Mouse (Mus musculus): ENCODE measurements around the gene Zfp213. TPM values are rescaled to one million over a fixed set of nuclear protein-coding genes. Genes with fewer than 3 reads are reported as not detected.

The Zfp213 gene
- polyA plus RNA-seq, 1 experiment, result 8.7 TPM

GRCm38 (mm10) chr17:23553634-23554120 is 10.4 kb downstream of the Zfp213 start:
- Histone ChIP-seq H3K4me1 (ENCODE audit: control insufficient read depth, insufficient read depth, low read length) (no peaks in the 10 kb centered on the region), H3K27ac (ENCODE audit: insufficient read depth, low read length) (no peak overlapping the region), H3K4me3 (ENCODE audit: insufficient read depth, low read length) (no peak overlapping the region)
- no peak for TF ChIP-seq POLR2A (IDR thresholded peaks at IDR 0.05; ENCODE audit: extremely low read depth, insufficient read depth, low read length)
- TF ChIP-seq CTCF (IDR thresholded peaks at IDR 0.05; ENCODE audit: extremely low read depth, insufficient read depth, low read length), result no peak

GRCm38 (mm10) chr17:23552896-23553633 is 11.0 kb downstream of the Zfp213 start:
- Histone ChIP-seq H3K4me3 (ENCODE audit: insufficient read depth, low read length) (no peak overlapping the region), H3K27ac (ENCODE audit: insufficient read depth, low read length) (no peak overlapping the region), H3K4me1 (ENCODE audit: control insufficient read depth, insufficient read depth, low read length) (no peaks in the 10 kb centered on the region)
- TF ChIP-seq POLR2A (IDR thresholded peaks at IDR 0.05; ENCODE audit: extremely low read depth, insufficient read depth, low read length), result no peak
- TF ChIP-seq CTCF (IDR thresholded peaks at IDR 0.05; ENCODE audit: extremely low read depth, insufficient read depth, low read length), result no peak

GRCm38 (mm10) chr17:23551963-23552362 is 12.1 kb downstream of the Zfp213 start:
- H3K4me3 ChIP-seq (ENCODE audit: insufficient read depth, low read length), result no peak overlapping the region
- no peak overlapping the region for H3K27ac ChIP-seq (ENCODE audit: insufficient read depth, low read length)
- TF ChIP-seq POLR2A (IDR thresholded peaks at IDR 0.05; ENCODE audit: extremely low read depth, insufficient read depth, low read length) (no peak), CTCF (IDR thresholded peaks at IDR 0.05; ENCODE audit: extremely low read depth, insufficient read depth, low read length) (no peak)

GRCm38 (mm10) chr17:23551416-23551815 is 12.6 kb downstream of the Zfp213 start:
- H3K4me3 ChIP-seq (ENCODE audit: insufficient read depth, low read length), result peak overlapping the region; percentile 92
- TF ChIP-seq POLR2A (IDR thresholded peaks at IDR 0.05; ENCODE audit: extremely low read depth, insufficient read depth, low read length) (no peak), CTCF (IDR thresholded peaks at IDR 0.05; ENCODE audit: extremely low read depth, insufficient read depth, low read length) (no peak)
- no peaks in the 10 kb centered on the region for H3K4me1 ChIP-seq (ENCODE audit: control insufficient read depth, insufficient read depth, low read length)
- peak overlapping the region; percentile 2; the same call in 1 of the 2 replicates for H3K27ac ChIP-seq (ENCODE audit: insufficient read depth, low read length)

More at GRCm38 (mm10) chr17:23551963-23552362, 12.1 kb downstream of the Zfp213 start:
- H3K4me1 ChIP-seq (ENCODE audit: control insufficient read depth, insufficient read depth, low read length), result no peaks in the 10 kb centered on the region

- peak overlapping the region; percentile 2; the same call in 1 of the 2 replicates for H3K27ac ChIP-seq (ENCODE audit: insufficient read depth, low read length)
- no peaks in the 10 kb centered on the region for H3K4me1 ChIP-seq (ENCODE audit: control insufficient read depth, insufficient read depth, low read length)
- no peak for TF ChIP-seq CTCF (IDR thresholded peaks at IDR 0.05; ENCODE audit: extremely low read depth, insufficient read depth, low read length)
- peak overlapping the region; percentile 92 for H3K4me3 ChIP-seq (ENCODE audit: insufficient read depth, low read length)
Observed at GRCm38 (mm10) chr17:23550856-23551255, 13.2 kb downstream of the Zfp213 start.

GRCm38 (mm10) chr17:23550188-23550791 is 13.7 kb downstream of the Zfp213 start:
- Histone ChIP-seq H3K27ac (ENCODE audit: insufficient read depth, low read length) (peak overlapping the region; percentile 2; the same call in 1 of the 2 replicates), H3K4me3 (ENCODE audit: insufficient read depth, low read length) (peak overlapping the region; percentile 92), H3K4me1 (ENCODE audit: control insufficient read depth, insufficient read depth, low read length) (no peaks in the 10 kb centered on the region)
- TF ChIP-seq POLR2A (IDR thresholded peaks at IDR 0.05; ENCODE audit: extremely low read depth, insufficient read depth, low read length) (peak; percentile 63; the same call in 1 of the 2 replicates), CTCF (IDR thresholded peaks at IDR 0.05; ENCODE audit: extremely low read depth, insufficient read depth, low read length) (no peak)

GRCm38 (mm10) chr17:23549441-23549840 is 14.6 kb downstream of the Zfp213 start:
- Histone ChIP-seq H3K27ac (ENCODE audit: insufficient read depth, low read length) (no peak overlapping the region), H3K4me3 (ENCODE audit: insufficient read depth, low read length) (peak overlapping the region; percentile 92), H3K4me1 (ENCODE audit: control insufficient read depth, insufficient read depth, low read length) (no peaks in the 10 kb centered on the region)
- TF ChIP-seq CTCF (IDR thresholded peaks at IDR 0.05; ENCODE audit: extremely low read depth, insufficient read depth, low read length) (no peak), POLR2A (IDR thresholded peaks at IDR 0.05; ENCODE audit: extremely low read depth, insufficient read depth, low read length) (no peak)

GRCm38 (mm10) chr17:23548615-23549014 is 15.4 kb downstream of the Zfp213 start:
- Histone ChIP-seq H3K4me1 (ENCODE audit: control insufficient read depth, insufficient read depth, low read length) (no peaks in the 10 kb centered on the region), H3K27ac (ENCODE audit: insufficient read depth, low read length) (no peak overlapping the region), H3K4me3 (ENCODE audit: insufficient read depth, low read length) (peak overlapping the region; percentile 92)
- TF ChIP-seq CTCF (IDR thresholded peaks at IDR 0.05; ENCODE audit: extremely low read depth, insufficient read depth, low read length) (no peak), POLR2A (IDR thresholded peaks at IDR 0.05; ENCODE audit: extremely low read depth, insufficient read depth, low read length) (no peak)

GRCm38 (mm10) chr17:23547681-23548443 is 16.2 kb downstream of the Zfp213 start:
- no peak overlapping the region for H3K4me3 ChIP-seq (ENCODE audit: insufficient read depth, low read length)
- TF ChIP-seq CTCF (IDR thresholded peaks at IDR 0.05; ENCODE audit: extremely low read depth, insufficient read depth, low read length) (no peak), POLR2A (IDR thresholded peaks at IDR 0.05; ENCODE audit: extremely low read depth, insufficient read depth, low read length) (no peak)
- no peak overlapping the region for H3K27ac ChIP-seq (ENCODE audit: insufficient read depth, low read length)
- H3K4me1 ChIP-seq (ENCODE audit: control insufficient read depth, insufficient read depth, low read length), result no peaks in the 10 kb centered on the region

All from cortical plate, adult 2 months (tissue).